Mouse (Mus musculus): ENCODE data around the gene Igfbp2. TPM values are rescaled to one million over a fixed set of nuclear protein-coding genes. Genes with fewer than 3 reads are reported as not detected.
A peak's percentile ranks its signal among the peaks of the same experiment; 100 is the strongest.

Gene Igfbp2
- polyA plus RNA-seq, 1 experiment from 2014 or later, result 790 TPM

- no peak overlapping the region for H3K27ac ChIP-seq (replicated peaks)
- no peak overlapping the region for H3K9ac ChIP-seq
- no peak for ATAC-seq (ENCODE audit: insufficient number of reproducible peaks, low FRiP score, low TSS enrichment, low read depth)
- H3K4me1 ChIP-seq, result peaks cover 15% of the 10 kb centered on the region; the same call in 1 of the 2 replicates
- H3K9me3 ChIP-seq (replicated peaks), result no peaks in the 10 kb centered on the region
- H3K4me2 ChIP-seq (replicated peaks), result no peak overlapping the region
- no peaks in the 10 kb centered on the region for H3K36me3 ChIP-seq
- no peak overlapping the region for H3K4me3 ChIP-seq (replicated peaks)
- no peaks in the 10 kb centered on the region for H3K27me3 ChIP-seq
- 61% methylated on average over 3 of the region's 3 CpGs for WGBS
These were observed 8.7 kb upstream of the Igfbp2 start for GRCm38 (mm10) chr1:72815616-72816015.

- Histone ChIP-seq H3K36me3 (no peaks in the 10 kb centered on the region), H3K9ac (no peak overlapping the region), H3K27me3 (no peaks in the 10 kb centered on the region), H3K27ac (replicated peaks) (no peak overlapping the region), H3K4me2 (replicated peaks) (no peak overlapping the region), H3K9me3 (replicated peaks) (no peaks in the 10 kb centered on the region), H3K4me1 (peaks cover 17% of the 10 kb centered on the region; the same call in 1 of the 2 replicates), H3K4me3 (replicated peaks) (no peak overlapping the region)
- 85% methylated on average over 6 of the region's 6 CpGs for WGBS
- no peak for ATAC-seq (ENCODE audit: insufficient number of reproducible peaks, low FRiP score, low TSS enrichment, low read depth)
These were observed 4.3 kb upstream of the Igfbp2 start for GRCm38 (mm10) chr1:72819995-72820394.

- H3K27me3 ChIP-seq, result no peaks in the 10 kb centered on the region
- no peak overlapping the region for H3K4me2 ChIP-seq (replicated peaks)
- H3K36me3 ChIP-seq, result no peaks in the 10 kb centered on the region
- H3K9ac ChIP-seq, result no peak overlapping the region
- H3K4me1 ChIP-seq, result peaks cover 34% of the 10 kb centered on the region
- H3K9me3 ChIP-seq (replicated peaks), result no peaks in the 10 kb centered on the region
- H3K27ac ChIP-seq (replicated peaks), result no peak overlapping the region
- ATAC-seq (ENCODE audit: insufficient number of reproducible peaks, low FRiP score, low TSS enrichment, low read depth), result no peak
- 79% methylated on average over 10 of the region's 10 CpGs for WGBS
- no peak overlapping the region for H3K4me3 ChIP-seq (replicated peaks)
These were observed 1.4 kb upstream of the Igfbp2 start for GRCm38 (mm10) chr1:72822893-72823292.

- under 1% methylated on average over 37 of the region's 37 CpGs for WGBS
- ATAC-seq (ENCODE audit: insufficient number of reproducible peaks, low FRiP score, low TSS enrichment, low read depth), result 0 out of 2 replicates have a peak, but pooled peaks have one; percentile 16
- Histone ChIP-seq H3K4me1 (peaks cover 39% of the 10 kb centered on the region), H3K4me2 (replicated peaks) (peak overlapping the region; percentile 97), H3K9ac (peak overlapping the region; percentile 69), H3K27me3 (no peaks in the 10 kb centered on the region), H3K4me3 (replicated peaks) (peak overlapping the region; percentile 72), H3K27ac (replicated peaks) (peak overlapping the region; percentile 74), H3K36me3 (no peaks in the 10 kb centered on the region), H3K9me3 (replicated peaks) (no peaks in the 10 kb centered on the region)
These were observed 401 bp downstream of the Igfbp2 start for GRCm38 (mm10) chr1:72824707-72825101.

GRCm38 (mm10) chr1:72825286-72825685 is 983 bp downstream of the Igfbp2 start:
- Histone ChIP-seq H3K4me2 (replicated peaks) (peak overlapping the region; percentile 97), H3K4me1 (peaks cover 39% of the 10 kb centered on the region), H3K4me3 (replicated peaks) (peak overlapping the region; percentile 72), H3K36me3 (no peaks in the 10 kb centered on the region), H3K27me3 (no peaks in the 10 kb centered on the region), H3K9ac (peak overlapping the region; percentile 69), H3K9me3 (replicated peaks) (no peaks in the 10 kb centered on the region), H3K27ac (replicated peaks) (peak overlapping the region; percentile 58; the same call in 1 of the 2 replicates)
- WGBS, result under 1% methylated on average over 20 of the region's 20 CpGs
- 0 out of 2 replicates have a peak, but pooled peaks have one; percentile 3 for ATAC-seq (ENCODE audit: insufficient number of reproducible peaks, low FRiP score, low TSS enrichment, low read depth)

GRCm38 (mm10) chr1:72825921-72826320 is 1.6 kb downstream of the Igfbp2 start:
- Histone ChIP-seq H3K4me1 (peaks cover 39% of the 10 kb centered on the region), H3K4me3 (replicated peaks) (peak overlapping the region; percentile 72), H3K4me2 (replicated peaks) (peak overlapping the region; percentile 97), H3K9ac (peak overlapping the region; percentile 69; the same call in 1 of the 2 replicates), H3K36me3 (no peaks in the 10 kb centered on the region), H3K9me3 (replicated peaks) (no peaks in the 10 kb centered on the region), H3K27me3 (no peaks in the 10 kb centered on the region), H3K27ac (replicated peaks) (peak overlapping the region; percentile 58)
- no peak for ATAC-seq (ENCODE audit: insufficient number of reproducible peaks, low FRiP score, low TSS enrichment, low read depth)
- 15% methylated on average over 4 of the region's 4 CpGs for WGBS

- H3K9ac ChIP-seq, result peak overlapping the region; percentile 69; the same call in 1 of the 2 replicates
- ATAC-seq (ENCODE audit: insufficient number of reproducible peaks, low FRiP score, low TSS enrichment, low read depth), result no peak
- no peaks in the 10 kb centered on the region; the same call in 1 of the 2 replicates for H3K36me3 ChIP-seq
- no peaks in the 10 kb centered on the region for H3K9me3 ChIP-seq (replicated peaks)
- H3K4me2 ChIP-seq (replicated peaks), result peak overlapping the region; percentile 97
- H3K4me3 ChIP-seq (replicated peaks), result peak overlapping the region; percentile 72
- H3K4me1 ChIP-seq, result peaks cover 39% of the 10 kb centered on the region
- 6% methylated on average over 6 of the region's 6 CpGs for WGBS
- peak overlapping the region; percentile 58 for H3K27ac ChIP-seq (replicated peaks)
- H3K27me3 ChIP-seq, result no peaks in the 10 kb centered on the region
These were observed 2.1 kb downstream of the Igfbp2 start for GRCm38 (mm10) chr1:72826446-72826845.

GRCm38 (mm10) chr1:72826931-72827330 is 2.6 kb downstream of the Igfbp2 start:
- H3K27ac ChIP-seq (replicated peaks), result peak overlapping the region; percentile 58
- H3K9ac ChIP-seq, result peak overlapping the region; percentile 21; the same call in 1 of the 2 replicates
- no peaks in the 10 kb centered on the region; the same call in 1 of the 2 replicates for H3K36me3 ChIP-seq
- H3K4me3 ChIP-seq (replicated peaks), result peak overlapping the region; percentile 72
- no peaks in the 10 kb centered on the region for H3K27me3 ChIP-seq
- H3K4me2 ChIP-seq (replicated peaks), result peak overlapping the region; percentile 97
- ATAC-seq (ENCODE audit: insufficient number of reproducible peaks, low FRiP score, low TSS enrichment, low read depth), result no peak
- H3K9me3 ChIP-seq (replicated peaks), result no peaks in the 10 kb centered on the region
- peaks cover 39% of the 10 kb centered on the region for H3K4me1 ChIP-seq
- 12% methylated on average over 7 of the region's 7 CpGs for WGBS

- peak overlapping the region; percentile 72 for H3K4me3 ChIP-seq (replicated peaks)
- H3K9me3 ChIP-seq (replicated peaks), result no peaks in the 10 kb centered on the region
- ATAC-seq (ENCODE audit: insufficient number of reproducible peaks, low FRiP score, low TSS enrichment, low read depth), result no peak
- H3K27me3 ChIP-seq, result no peaks in the 10 kb centered on the region
- peak overlapping the region; percentile 97 for H3K4me2 ChIP-seq (replicated peaks)
- 23% methylated on average over 12 of the region's 12 CpGs for WGBS
- H3K36me3 ChIP-seq, result no peaks in the 10 kb centered on the region; the same call in 1 of the 2 replicates
- no peak overlapping the region for H3K9ac ChIP-seq
- H3K27ac ChIP-seq (replicated peaks), result 0 out of 2 replicates have a peak overlapping the region, but pooled peaks have one; percentile 58
- peaks cover 46% of the 10 kb centered on the region for H3K4me1 ChIP-seq
These were observed 3.4 kb downstream of the Igfbp2 start for GRCm38 (mm10) chr1:72827411-72828315.

GRCm38 (mm10) chr1:72828843-72829242 is 4.5 kb downstream of the Igfbp2 start:
- H3K4me3 ChIP-seq (replicated peaks), result no peak overlapping the region
- no peak for ATAC-seq (ENCODE audit: insufficient number of reproducible peaks, low FRiP score, low TSS enrichment, low read depth)
- no peak overlapping the region for H3K4me2 ChIP-seq (replicated peaks)
- peaks cover 53% of the 10 kb centered on the region for H3K4me1 ChIP-seq
- H3K9me3 ChIP-seq (replicated peaks), result no peaks in the 10 kb centered on the region
- H3K27me3 ChIP-seq, result no peaks in the 10 kb centered on the region
- no peak overlapping the region for H3K27ac ChIP-seq (replicated peaks)
- WGBS, result 90% methylated on average over 5 of the region's 5 CpGs
- no peaks in the 10 kb centered on the region; the same call in 1 of the 2 replicates for H3K36me3 ChIP-seq
- H3K9ac ChIP-seq, result no peak overlapping the region

GRCm38 (mm10) chr1:72830485-72830884 is 6.2 kb downstream of the Igfbp2 start:
- H3K9me3 ChIP-seq (replicated peaks), result no peaks in the 10 kb centered on the region
- no peak overlapping the region for H3K9ac ChIP-seq
- no peak overlapping the region for H3K4me2 ChIP-seq (replicated peaks)
- H3K27me3 ChIP-seq, result no peaks in the 10 kb centered on the region
- no peak overlapping the region for H3K27ac ChIP-seq (replicated peaks)
- H3K4me1 ChIP-seq, result peaks cover 43% of the 10 kb centered on the region
- peaks cover 3% of the 10 kb centered on the region; the same call in 1 of the 2 replicates for H3K36me3 ChIP-seq
- no peak for ATAC-seq (ENCODE audit: insufficient number of reproducible peaks, low FRiP score, low TSS enrichment, low read depth)
- 87% methylated on average over 2 of the region's 2 CpGs for WGBS
- no peak overlapping the region for H3K4me3 ChIP-seq (replicated peaks)

Data from embryonic facial prominence, embryonic 15.5 days (tissue).